Mouse (Mus musculus): ENCODE results near the gene Gpc6. TPM values are rescaled to one million over a fixed set of nuclear protein-coding genes. Genes with fewer than 3 reads are reported as not detected.
A peak's percentile ranks its signal among the peaks of the same experiment; 100 is the strongest.

Gene Gpc6
- total RNA-seq, 4 experiments from 2014 or later: 10.0 to 12.9 (median 10.9) TPM

GRCm38 (mm10) chr14:117990203-117990602 lies 1065.1 kb downstream of the Gpc6 start:
- no peak for DNase-seq (ENCODE audit: low spot score in 2 of 2)

- DNase-seq (ENCODE audit: low spot score in 2 of 2): no peak
These were observed 1067.6 kb downstream of the Gpc6 start for GRCm38 (mm10) chr14:117992600-117993256.

GRCm38 (mm10) chr14:117993845-117994244 lies 1068.7 kb downstream of the Gpc6 start:
- DNase-seq (ENCODE audit: low spot score in 2 of 2): no peak

- no peak for DNase-seq (ENCODE audit: low spot score in 2 of 2)
These were observed 1079.3 kb downstream of the Gpc6 start for GRCm38 (mm10) chr14:118004434-118004833.

- peak; percentile 29 to 39 for DNase-seq (ENCODE audit: low spot score in 2 of 2)
These were observed 1080.6 kb downstream of the Gpc6 start for GRCm38 (mm10) chr14:118005697-118006096.

GRCm38 (mm10) chr14:118009541-118009940 lies 1084.4 kb downstream of the Gpc6 start:
- DNase-seq (ENCODE audit: low spot score in 2 of 2): no peak

GRCm38 (mm10) chr14:118013237-118013636 lies 1088.1 kb downstream of the Gpc6 start:
- no peak for DNase-seq (ENCODE audit: low spot score in 2 of 2)

- DNase-seq (ENCODE audit: low spot score in 2 of 2): no peak
These were observed 1094.2 kb downstream of the Gpc6 start for GRCm38 (mm10) chr14:118019314-118019713.

- no peak for DNase-seq (ENCODE audit: low spot score in 2 of 2)
These were observed 1096.9 kb downstream of the Gpc6 start for GRCm38 (mm10) chr14:118021867-118022543.

Small RNA genes lying within 50 kb of the gene (microRNA-seq; reads per million reads assigned to microRNA genes)
- gene Mir6239: 0 reads per million in 2 experiments

Data from layer of hippocampus, adult 8-10 months (tissue).